Mouse (Mus musculus): ENCODE results near the gene Leng1. TPM values are rescaled to one million over a fixed set of nuclear protein-coding genes. Genes with fewer than 3 reads are reported as not detected.

Gene Leng1
- 14.6 and 19.7 TPM in 2 replicates for polyA plus RNA-seq (2012)

DNA sequence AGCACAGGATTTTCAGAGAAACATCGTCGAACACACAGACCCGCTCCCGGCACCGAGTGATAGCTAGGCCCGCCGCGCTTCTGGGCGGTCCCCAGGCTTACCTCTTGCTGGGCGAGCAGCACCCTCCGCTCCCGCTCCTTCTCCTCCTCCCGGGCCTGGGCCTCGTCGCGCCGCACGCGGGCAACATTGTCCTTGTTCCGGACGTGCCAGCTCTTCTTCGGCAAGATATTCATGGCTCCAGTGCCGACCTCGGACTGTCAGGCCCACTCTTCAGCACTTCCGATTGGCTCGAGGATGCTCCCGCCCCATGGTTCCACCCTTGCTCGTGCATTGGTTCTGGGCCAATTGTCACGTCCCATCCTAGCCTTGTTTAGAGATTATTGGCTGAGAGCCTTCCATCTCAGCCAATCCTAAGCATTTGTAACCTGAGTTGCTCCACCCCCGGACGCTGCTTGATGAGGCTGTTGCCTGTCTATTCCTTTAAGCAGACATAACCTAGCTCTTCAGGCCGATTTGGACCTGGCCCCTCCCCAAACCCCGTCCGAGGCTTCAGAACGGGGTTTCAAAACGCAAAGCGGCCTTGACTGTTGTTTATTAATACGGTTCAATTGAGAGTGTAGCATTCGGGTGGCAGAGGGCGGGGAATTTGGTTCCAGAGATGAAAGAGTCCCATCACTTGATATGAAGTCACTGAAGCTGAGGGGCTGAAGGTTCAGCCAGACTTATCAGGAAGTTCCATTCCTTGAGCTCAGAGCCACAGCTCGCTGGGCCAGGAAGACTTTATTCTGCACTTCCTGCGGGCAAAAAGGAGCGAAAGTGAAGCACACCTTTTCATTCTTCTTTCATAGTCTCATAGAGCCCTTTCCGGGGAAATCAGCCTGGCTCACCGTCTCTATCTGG is at the start of gene Leng1:
Gene Leng1, minus strand, starts transcription at position 626 of the 900 bp plus-strand sequence.

DNA sequence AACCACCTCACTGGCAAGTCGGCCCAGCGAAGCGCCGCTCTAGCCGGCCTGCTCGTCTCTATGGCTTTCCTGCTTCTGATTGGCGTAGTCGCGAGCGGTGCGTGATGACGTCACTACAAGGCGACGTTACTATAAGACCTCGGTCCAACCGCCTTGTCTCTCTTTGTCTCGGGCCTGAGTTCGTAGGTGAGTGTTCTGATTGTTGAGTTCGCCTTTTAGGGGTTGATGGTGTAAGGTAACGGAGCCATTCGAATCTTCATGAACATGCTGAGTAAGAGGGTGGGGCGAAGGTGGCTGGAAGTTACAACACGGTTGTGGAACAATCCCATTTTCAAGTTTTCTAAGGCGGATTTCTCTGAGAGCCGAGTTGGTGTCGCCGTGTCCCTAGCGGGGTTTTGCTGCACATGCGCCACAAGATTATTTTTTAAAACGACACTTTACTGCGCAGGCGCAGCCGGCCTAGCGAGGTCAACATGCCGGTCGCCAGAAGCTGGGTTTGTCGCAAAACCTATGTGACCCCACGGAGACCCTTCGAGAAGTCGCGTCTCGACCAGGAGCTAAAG is 38.3 kb upstream of the Leng1 start, which contains the start of gene Rps9:
Gene Rps9, plus strand, starts transcription at position 115 of the 563 bp plus-strand sequence.

GRCm38 (mm10) chr7:3692987-3693808 is 27.6 kb upstream of the Leng1 start, which contains the start of gene Mboat7:
Gene Mboat7, minus strand, starts transcription at chr7:3693523.

DNA sequence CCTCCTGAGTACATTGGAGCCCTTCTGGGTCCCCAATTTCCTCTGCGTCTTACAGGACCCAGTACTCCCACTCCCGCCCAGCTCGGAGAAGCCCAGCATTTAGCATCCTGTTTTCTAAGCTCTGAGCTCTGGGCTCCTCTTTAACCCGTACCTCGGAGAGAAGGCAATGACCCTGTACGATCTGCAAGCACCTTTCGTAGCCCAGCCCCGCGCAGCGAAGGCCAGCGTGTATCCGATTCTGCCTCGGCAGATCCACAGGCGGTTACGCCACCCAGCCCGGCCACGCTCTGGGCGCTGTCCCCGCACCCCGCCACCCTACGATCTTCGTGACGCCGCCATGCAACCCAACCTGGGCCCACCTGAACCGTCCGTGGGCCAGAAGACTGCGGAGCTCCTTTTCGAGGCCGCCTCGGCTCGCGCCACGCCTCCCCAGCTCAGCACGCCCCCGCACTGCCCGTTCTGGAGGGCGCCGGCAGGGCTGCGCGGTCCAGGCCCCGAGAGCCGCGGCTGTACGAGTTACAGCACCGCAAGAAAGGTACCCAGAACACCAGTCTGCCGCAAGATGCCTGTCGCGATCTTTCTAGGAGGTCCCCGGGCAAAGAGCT is 26.8 kb upstream of the Leng1 start, which contains the start of gene Tsen34:
Gene Tsen34, plus strand, starts transcription at position 482 of the 605 bp plus-strand sequence.

DNA sequence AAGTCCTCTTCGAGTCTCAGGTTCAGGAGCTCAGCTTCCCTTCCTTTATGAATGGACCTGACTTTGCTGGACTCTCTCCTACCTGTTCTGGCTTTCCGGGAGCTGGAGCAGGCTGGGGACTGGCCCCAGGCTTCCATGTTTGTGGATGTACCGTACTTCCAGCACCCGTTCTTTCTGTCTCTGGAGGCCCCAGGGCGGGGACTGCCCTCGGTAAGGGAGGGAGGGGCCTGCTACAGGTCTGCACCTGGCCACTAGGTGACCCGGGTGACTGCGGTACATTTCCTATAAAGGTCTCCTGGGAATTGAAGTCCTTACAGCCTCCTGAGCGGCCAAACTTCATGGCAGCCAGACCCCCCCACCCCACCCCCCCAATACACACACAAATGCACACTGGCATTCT is 11.7 kb upstream of the Leng1 start, which contains the start of gene Tmc4:
Gene Tmc4, minus strand, starts transcription at position 212 of the 400 bp plus-strand sequence.

GRCm38 (mm10) chr7:3644672-3645487 is 20.8 kb downstream of the Leng1 start, which contains the start of gene Cnot3:
Gene Cnot3, plus strand, starts transcription at chr7:3645268.

GRCm38 (mm10) chr7:3629543-3630477 is 35.8 kb downstream of the Leng1 start, which contains the start of the genes Tfpt and Prpf31:
Gene Tfpt, minus strand, starts transcription at chr7:3629929.
Gene Prpf31, plus strand, starts transcription at chr7:3629985.

GRCm38 (mm10) chr7:3617242-3617995 is 48.2 kb downstream of the Leng1 start, which contains the start of gene Ndufa3:
Gene Ndufa3, plus strand, starts transcription at chr7:3617373.

DNA sequence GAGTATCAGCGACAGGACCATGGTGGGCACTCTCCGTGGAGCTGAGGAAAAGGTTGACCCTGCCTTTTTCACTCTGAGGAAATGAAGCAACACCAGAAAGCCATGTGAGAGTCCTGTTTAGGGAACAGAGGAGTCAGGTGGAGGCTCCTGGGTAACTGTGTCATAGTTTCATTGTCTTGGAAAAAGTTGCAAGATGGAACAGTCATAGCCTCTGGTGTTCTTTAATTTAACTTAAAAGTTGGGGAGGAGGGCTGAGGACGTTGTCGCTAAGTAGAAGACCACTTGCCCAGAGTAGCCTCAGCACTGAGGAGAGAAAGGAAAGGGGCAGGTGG is 49.6 kb downstream of the Leng1 start, which contains the start of gene Oscar:
Gene Oscar, minus strand, starts transcription at position 101 of the 332 bp plus-strand sequence.

Other genes with a start within 250 kb of the Leng1 start
- gene Cacng6, start 241.6 kb downstream of the Leng1 start, polyA plus RNA-seq (2012): not detected in 2 replicates
- gene Tarm1, start 163.2 kb downstream of the Leng1 start, polyA plus RNA-seq (2012): 0.06 and 0.10 TPM in 2 replicates
- 0.41 TPM in 1 of 2 replicates, not detected in the other for gene Oscar, start 49.7 kb downstream of the Leng1 start, polyA plus RNA-seq (2012)
- gene Ndufa3, start 48.5 kb downstream of the Leng1 start, polyA plus RNA-seq (2012): 51.3 and 61.9 TPM in 2 replicates
- gene Tfpt, start 35.9 kb downstream of the Leng1 start, polyA plus RNA-seq (2012): 35.3 and 35.6 TPM in 2 replicates
- 45.1 and 55.8 TPM in 2 replicates for gene Prpf31, start 35.9 kb downstream of the Leng1 start, polyA plus RNA-seq (2012)
- 442 and 459 TPM in 2 replicates for gene Cnot3, start 20.6 kb downstream of the Leng1 start, polyA plus RNA-seq (2012)
- 3.5 and 5.2 TPM in 2 replicates for gene Tmc4, start 11.7 kb upstream of the Leng1 start, polyA plus RNA-seq (2012)
- gene Tsen34, start 27.0 kb upstream of the Leng1 start, polyA plus RNA-seq (2012): 50.6 and 58.3 TPM in 2 replicates
- gene Mboat7, start 27.7 kb upstream of the Leng1 start, polyA plus RNA-seq (2012): 135 and 140 TPM in 2 replicates
- 1,328 and 1,611 TPM in 2 replicates for gene Rps9, start 38.2 kb upstream of the Leng1 start, polyA plus RNA-seq (2012)
- 1.7 and 2.4 TPM in 2 replicates for gene Pirb, start 54.6 kb upstream of the Leng1 start, polyA plus RNA-seq (2012)
- 0.06 TPM in 1 of 2 replicates, not detected in the other for gene Gm15448, start 159.8 kb upstream of the Leng1 start, polyA plus RNA-seq (2012)
- gene Pira2, start 179.2 kb upstream of the Leng1 start, polyA plus RNA-seq (2012): 0.14 and 0.15 TPM in 2 replicates
- gene Gm14548, start 232.3 kb upstream of the Leng1 start, polyA plus RNA-seq (2012): 0.13 TPM in 1 of 2 replicates, not detected in the other
- 0.05 and 0.13 TPM in 2 replicates for gene Lilra6, start 249.7 kb upstream of the Leng1 start, polyA plus RNA-seq (2012)